Mouse (Mus musculus) T-helper 17 cell (primary cell): ENCODE data around the gene Abtb2.

ENCODE experiments used
- in situ Hi-C, 2 experiments: fragments of 300-600 bp; cut with MboI, MseI; formaldehyde crosslinking; loops; 1 replicate in 1 of 2; 2 replicates in 1 of 2; pipeline ENCODE4 v1.15.1; 2025; ENCODE audit warnings: high pct_unique_total_duplicates in 2 of 2

Gene Abtb2

DNA sequence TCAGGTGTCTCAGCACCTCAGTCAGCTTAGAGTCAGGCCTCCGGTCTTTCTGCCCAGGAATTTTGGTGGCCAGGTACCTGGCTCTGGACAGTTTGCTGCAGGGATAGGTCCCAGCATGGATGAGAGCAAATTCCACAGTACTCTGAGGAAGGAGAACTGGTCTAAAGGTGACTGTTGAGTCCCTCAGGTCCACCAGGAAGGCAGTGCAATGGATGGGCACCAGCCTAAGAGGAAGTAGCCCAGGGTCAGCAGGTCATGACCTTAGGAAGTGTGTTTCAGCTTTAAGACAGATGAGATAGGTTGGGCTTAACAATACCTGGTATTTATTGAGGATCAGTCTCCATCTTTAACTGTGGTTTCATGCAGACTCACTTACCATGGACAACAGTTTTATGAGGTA is 88.9 kb downstream of the Abtb2 start:
- in situ Hi-C loops = loop anchor here (10.0 to 25.0 kb wide), 2 partner anchors 650 to 1207 kb away; partner anchors contain the start of gene Ccdc73 (in 1 of the 2)

DNA sequence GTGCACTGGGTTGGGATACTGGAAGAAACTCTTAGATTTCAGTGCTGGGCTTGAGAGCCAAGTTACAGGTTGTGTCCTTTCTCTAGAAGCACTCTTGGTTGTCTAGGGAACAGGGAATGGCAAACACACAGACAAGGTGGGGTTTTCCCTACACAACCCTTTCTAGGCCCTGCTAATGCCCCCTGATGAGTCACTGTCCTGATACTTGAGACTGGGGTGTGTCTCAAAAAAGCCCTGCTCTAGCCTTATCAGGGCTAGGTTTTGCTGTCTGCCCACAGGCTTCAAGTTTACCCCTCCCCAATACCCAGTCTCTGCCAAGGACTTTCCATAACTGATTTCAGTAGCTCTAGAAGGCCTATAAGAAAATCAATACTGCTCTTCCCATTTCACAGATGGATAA is 89.9 kb downstream of the Abtb2 start:
- in situ Hi-C loops = loop anchor here (10.0 to 25.0 kb wide), 2 partner anchors 651 to 1206 kb away; partner anchors contain the start of gene Ccdc73 (in 1 of the 2)

DNA sequence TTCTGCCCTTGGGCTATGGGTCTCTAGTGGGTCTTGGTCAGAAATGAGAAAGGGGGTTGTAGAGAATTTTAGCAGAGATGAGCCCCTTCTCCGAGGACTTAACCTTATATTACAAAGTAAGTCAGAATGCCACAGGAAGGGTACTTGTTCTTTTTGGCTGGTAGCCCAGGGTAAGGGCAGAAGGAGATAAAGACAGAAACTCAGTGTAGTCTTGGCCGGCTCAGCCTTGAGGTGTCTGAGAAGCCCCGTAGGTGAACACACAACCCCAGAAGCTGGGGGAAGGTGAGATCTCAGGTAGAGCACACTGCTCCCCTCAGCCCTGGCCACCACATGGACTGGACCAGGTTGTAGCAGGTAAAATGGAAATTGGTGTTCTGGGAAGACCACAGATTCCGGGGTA is 93.1 kb downstream of the Abtb2 start:
- in situ Hi-C loops = loop anchor here (10.0 to 25.0 kb wide), 2 partner anchors 654 to 1203 kb away; partner anchors contain the start of gene Ccdc73 (in 1 of the 2)

DNA sequence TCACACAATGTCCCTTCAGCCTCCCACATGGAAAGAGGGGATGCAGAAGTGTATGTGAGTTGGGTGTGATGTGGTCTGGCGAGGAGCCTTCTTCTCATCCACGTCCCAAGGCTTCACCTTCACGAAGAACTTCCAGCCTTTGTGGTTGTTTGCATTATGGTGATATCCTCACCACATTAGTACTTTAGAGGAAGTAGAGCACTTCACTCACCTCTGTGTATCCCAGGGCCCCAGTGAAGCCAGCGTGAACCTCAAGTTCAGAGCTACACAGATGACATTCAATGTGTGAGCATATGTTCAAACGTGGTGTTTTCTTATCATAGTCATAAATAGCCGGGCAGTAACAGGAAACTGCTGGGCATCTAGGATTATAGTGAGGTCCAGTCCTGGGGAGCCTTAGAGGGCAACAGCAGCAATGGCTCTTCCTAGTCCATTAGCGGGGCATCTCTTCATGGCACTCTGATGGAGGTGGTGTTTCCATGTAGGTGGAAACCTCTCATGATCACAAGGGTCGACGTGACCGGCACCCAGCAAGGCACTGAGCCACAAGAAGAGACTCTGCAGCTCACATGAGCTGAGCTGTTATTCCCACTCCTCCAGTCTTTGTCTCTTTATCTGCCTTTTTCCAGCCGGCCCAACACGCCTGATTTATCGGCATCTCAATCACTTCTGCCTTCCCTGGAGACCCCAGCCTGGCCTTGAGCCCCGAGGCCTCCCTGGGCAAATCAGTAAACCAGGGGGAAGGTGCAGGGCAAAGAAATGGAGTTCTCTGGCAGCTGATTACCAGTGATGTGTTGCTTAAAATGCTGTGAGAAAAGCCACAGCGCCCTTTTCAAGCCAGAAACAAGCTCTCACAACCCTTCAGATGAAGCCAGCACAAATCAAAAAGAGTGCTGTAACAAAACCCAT is 93.8 kb downstream of the Abtb2 start:
- in situ Hi-C loops = loop anchor here (10.0 to 25.0 kb wide), 3 partner anchors 655 to 1202 kb away; partner anchors contain the start of gene Ccdc73 (in 1 of the 2)

DNA sequence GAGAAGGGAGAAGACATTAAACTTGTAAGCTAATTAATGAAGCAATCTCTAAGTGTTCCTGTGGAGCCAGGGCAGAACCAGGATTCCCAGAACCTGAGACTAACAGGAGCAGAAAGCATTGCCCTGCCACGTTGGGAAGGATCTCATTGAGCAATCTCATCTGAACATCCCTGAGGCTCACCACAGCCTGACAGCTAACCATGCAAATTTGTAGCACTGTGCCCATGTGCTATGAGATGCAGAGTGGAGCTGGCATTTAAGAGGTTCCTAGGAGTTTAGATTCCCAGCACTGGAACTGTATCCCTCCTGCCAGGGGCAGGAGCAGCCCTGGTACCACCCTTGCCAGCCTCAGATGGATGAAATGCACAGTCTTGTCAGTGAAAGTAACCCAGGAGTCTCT is 95.6 kb downstream of the Abtb2 start:
- in situ Hi-C loops = loop anchor here in 1 of 2 experiments (10.0 to 25.0 kb wide), 2 partner anchors 707 to 1201 kb away; partner anchors contain the start of gene Ccdc73

DNA sequence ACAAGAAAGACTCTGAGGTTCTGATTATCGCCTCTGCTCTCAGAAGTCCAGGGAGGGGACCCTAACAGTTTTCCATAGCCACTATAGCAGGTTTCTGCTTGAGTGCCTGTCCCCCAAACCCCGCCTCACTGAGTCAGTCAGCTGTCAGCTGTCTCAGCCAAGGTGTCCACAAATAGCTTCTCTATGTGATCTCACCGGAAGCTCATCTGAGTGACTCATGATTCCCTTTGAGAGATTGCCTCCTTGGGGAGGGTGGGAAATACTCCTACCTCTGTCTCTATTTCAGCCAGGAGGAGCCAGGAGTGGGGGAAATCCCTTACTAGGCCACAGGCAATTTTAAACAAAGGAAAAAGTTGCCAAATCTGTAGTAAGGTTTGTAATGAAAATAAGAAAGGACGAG is 96.0 kb downstream of the Abtb2 start:
- in situ Hi-C loops = loop anchor here in 1 of 2 experiments (10.0 to 25.0 kb wide), 2 partner anchors 707 to 1200 kb away; partner anchors contain the start of gene Ccdc73

DNA sequence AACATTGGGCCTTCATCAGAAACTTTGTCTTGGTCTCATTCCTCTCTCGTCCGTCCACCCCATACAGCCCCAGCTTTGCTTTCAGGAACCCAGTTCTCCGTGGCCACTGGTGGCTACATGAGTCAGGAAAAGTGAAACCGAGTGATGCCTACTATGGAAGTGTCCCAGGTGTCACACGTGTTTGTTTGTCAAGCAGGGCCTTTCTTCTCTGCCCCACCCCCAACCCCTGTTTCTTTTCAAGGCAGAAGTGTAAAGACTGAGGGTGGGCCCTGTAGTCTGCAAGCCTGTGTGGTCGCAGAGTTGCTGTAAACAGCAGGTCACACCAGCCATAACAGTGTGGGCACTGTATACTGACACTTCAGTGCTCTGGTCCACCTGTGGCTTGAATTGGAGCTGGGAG is 98.2 kb downstream of the Abtb2 start:
- in situ Hi-C loops = loop anchor here in 1 of 2 experiments (10.0 to 25.0 kb wide), 2 partner anchors 710 to 1198 kb away; partner anchors contain the start of gene Ccdc73

DNA sequence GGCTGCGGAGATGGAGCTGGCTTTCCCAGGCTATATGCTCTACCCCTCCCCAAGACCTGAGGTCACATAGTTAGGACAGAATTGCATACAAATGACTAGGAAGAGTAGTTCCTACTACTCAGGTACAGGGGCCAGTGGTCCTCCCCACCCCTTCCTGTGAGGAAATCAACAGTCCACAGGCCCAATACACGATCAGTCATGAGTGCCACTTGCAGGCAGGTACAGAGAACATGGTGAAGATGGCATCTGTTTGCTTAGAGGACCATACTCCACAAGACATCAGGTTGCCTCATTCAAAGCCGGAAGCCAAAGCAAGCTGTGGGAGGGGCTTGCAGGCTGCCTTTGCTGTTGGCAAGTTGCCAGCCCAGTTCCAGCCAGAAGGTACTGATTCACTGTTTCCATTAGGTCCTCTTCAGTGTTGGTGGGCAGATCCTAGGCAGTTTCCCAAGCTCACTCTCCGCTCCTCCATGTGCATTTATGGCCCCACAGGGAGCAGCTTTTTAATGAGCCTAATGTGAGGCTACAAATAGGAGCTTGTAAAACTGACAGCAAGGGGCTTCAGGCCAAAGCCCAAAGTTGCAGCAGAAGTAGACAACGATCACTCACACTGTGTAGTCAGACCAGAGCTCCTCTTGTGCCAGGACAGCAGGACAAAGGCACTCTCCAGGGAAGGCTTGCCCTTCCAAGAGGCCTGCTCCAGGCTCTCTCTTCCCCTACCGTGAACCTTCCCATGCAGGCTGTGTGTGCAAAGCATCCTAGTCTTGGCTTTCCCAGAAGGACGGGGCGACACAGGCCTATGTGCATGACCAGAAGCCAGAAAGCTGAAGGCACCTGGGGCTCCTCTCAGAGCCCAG is 102.1 kb downstream of the Abtb2 start:
- in situ Hi-C loops = loop anchor here in 1 of 2 experiments (10.0 to 25.0 kb wide), 2 partner anchors 713 to 1194 kb away; partner anchors contain the start of gene Ccdc73

DNA sequence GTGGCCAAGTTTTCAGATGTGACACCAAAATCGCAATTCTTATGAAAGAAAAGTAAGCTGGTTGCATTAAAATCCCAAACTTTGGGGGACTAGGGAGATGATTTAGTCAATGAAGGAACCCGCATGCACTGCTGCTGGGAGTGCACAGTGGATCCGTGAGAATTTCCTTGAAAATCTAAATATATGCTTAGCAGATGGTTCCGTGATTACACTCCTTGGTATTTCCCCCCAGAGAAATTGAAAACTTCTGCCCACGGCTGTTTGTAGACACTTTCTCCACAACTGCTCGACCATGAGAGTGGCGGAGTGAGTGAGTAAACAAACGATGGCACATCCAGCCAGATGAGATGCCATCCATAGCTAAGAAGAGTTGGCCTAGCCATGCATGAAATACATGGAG is 102.8 kb downstream of the Abtb2 start:
- in situ Hi-C loops = loop anchor here in 1 of 2 experiments (10.0 to 25.0 kb wide), 2 partner anchors 714 to 1193 kb away; partner anchors contain the start of gene Ccdc73

DNA sequence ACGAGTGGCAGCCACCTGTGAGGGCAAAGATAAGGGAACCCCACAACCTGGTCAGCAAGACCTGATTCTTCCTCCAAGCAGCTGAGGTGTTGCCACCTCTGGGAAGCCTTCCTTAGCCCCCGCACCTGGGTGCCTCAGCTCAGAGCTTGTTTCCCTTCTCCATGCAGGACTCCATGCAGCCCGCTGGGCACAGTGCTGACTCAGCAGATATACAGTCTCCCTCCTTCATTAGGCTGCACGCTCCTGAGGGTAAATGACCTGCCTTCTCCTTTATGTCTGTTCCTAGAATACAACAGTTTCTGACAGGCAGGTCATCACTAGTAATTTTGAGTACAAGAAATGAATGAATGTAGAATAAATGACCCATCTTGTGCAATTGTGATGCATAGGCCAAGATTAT is 103.5 kb downstream of the Abtb2 start:
- in situ Hi-C loops = loop anchor here in 1 of 2 experiments (10.0 to 25.0 kb wide), 2 partner anchors 715 to 1193 kb away; partner anchors contain the start of gene Ccdc73

DNA sequence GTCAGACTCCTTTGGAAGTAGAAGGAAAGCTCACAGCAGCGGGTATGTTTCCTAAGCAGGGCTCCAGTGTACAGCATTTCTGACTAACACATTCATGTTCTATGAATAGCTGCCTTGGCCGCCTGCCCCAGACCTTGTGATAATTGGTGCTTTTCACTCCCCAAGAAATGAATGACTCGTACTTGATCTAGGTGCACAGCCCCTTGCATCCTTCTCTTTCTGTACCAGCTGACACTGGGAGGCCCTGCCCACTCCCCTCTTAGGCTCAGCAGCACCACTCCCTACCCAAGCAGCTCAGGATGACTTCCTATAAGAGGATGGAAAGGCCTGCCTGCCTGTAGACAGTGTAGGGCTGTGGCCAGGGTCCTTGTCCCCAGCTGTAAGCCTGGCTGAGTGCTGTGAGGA is 104.2 kb downstream of the Abtb2 start:
- in situ Hi-C loops = loop anchor here (5.0 to 25.0 kb wide), 4 partner anchors 42 to 1192 kb away; partner anchors contain the start of gene Ccdc73 (in 1 of the 2)

DNA sequence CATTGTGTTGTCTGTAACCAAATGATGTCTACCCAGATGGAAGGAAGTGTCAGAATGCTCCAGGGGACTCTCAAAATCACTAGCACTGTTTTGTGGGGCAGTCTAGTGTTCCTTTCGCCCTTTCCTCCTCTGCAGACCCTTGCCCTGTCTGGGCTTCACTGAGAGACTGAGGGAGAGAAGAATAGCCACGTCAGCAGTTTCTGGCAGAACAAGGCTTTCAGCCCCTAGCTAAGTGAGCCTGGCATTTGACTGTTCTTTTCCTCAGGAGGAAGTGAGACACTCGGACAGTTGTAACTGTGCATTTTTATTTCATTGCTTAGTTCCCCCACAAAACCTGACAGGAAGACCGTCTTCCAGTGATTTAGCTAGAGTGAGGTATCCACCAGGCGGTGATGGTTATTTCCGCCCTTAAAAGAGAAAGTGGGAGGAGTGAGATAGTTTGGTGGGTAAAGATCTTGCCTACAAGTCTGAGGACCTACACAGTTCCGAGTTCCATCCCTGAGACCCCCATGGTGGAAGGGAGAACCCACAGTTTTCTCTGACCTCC is 106.5 kb downstream of the Abtb2 start:
- in situ Hi-C loops = loop anchor here (5.0 to 25.0 kb wide), 4 partner anchors 40 to 1190 kb away; partner anchors contain the start of gene Ccdc73 (in 1 of the 2)

DNA sequence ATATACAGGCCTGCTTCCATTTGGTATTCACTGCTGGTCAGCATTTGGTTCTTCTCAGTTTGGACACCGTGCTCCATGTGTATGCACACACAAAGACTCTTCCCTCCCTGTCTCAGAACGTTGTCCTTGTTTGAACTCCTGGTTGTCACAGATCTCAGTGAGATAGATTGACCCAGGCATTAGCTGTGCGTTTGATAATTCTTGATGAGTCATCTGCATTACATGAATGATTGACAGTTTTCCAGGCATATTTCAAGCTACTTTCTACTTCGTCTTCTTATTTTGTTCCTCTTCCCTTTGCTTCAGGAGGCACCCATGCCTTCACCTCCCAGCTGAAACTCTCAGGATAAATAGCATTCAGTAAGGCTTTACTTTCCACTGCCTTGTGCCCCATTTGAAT is 107.5 kb downstream of the Abtb2 start:
- in situ Hi-C loops = loop anchor here (5.0 to 25.0 kb wide), 4 partner anchors 39 to 1189 kb away; partner anchors contain the start of gene Ccdc73 (in 1 of the 2)

DNA sequence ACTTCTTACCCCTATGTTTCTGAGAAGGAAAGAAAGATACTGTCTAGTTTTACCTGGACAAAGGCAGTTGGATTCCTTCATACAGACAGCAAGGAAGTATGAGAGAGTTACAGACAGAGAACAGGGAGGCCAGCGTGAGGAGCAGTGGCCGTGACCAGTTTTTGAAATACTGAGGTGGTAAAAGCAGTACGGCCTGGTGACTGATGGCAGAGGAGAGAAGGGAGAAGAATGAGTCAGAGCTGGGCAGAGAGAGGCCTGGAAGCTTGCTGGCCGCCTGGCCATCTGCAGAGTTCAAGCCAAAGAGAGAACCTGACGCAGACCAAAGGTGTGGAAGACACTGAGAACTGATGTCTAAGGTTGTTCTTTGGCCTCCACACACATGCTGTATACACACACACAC is 109.3 kb downstream of the Abtb2 start:
- in situ Hi-C loops = loop anchor here (10.0 to 25.0 kb wide), 3 partner anchors 61 to 1688 kb away; no protein-coding TSS in a partner anchor

DNA sequence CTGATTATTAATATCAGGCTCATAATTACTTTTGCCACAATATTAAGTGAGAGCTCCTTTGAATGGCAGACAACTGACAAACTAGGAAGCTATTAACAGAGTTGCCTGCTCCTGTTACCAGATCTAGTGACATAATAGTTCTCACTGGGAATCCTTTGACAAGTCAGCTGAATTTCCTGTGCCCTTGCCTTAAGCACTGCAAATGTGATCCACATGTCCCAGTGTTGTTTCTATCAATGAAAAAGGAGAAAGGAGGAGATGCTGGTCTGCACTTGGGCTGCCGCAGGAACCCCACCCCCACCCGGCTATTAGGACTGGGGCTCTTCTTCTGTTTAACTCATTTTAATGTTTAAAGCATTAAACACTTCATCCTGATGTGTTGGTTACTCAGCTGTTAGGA is 110.7 kb downstream of the Abtb2 start:
- in situ Hi-C loops = loop anchor here (10.0 to 25.0 kb wide), 3 partner anchors 62 to 1690 kb away; no protein-coding TSS in a partner anchor

DNA sequence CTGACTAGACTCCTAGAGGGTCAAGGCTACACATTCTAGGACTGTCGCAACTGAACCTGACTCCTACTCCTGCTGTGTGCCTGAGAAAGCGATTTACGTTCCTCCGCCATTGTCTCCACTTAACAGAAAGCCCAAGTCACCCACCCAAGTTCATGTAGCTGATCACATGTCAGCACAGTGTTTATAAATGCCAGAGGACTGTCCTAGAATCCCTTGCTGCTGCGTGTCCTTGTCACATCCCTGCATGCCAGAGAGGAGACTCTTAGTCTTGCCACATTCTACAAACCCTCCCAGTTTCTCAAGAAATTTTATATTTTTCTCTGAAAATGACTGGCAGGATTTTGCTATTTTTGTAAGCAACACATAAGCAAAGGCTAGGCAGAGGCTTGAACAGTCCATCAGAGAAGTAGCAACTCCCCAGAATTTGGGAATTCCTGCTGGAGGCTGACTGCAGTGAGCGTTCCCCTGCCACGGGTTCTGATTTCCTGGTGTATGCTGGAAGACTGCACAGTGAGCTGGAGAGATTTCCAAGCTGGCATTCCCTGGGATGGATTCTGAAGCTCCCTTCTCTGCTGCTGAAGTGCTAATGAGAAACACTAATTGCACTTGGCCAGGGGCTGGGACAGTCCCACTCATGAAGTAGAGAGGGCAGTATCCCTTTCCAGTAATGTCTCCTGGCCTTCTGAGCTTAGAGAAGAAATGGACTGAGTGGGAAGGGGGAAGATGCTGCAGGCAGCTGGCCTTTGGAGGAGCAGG is 111.7 kb downstream of the Abtb2 start:
- in situ Hi-C loops = loop anchor here (10.0 to 25.0 kb wide), 3 partner anchors 63 to 1690 kb away; no protein-coding TSS in a partner anchor

DNA sequence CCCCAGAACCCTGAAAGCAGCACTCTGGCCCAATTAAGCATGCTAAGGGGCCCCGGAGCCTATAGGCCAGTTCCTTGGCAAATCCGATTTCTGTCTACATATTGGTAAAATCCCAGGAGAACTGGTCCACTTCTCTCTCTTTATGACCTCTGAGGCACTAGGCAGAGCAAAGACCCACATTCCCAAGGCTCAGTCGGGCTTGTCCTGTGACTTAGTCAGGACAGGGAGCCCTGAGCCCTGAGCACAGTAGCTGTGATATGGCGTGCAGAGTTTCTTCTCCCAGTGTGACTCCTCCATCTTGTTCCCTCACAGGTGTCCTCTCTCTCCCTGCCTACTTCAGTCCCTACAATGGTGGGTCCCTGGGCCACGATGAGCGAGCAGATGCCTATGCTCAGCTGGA is 112.3 kb downstream of the Abtb2 start:
- in situ Hi-C loops = loop anchor here (10.0 to 25.0 kb wide), 3 partner anchors 64 to 1691 kb away; no protein-coding TSS in a partner anchor

DNA sequence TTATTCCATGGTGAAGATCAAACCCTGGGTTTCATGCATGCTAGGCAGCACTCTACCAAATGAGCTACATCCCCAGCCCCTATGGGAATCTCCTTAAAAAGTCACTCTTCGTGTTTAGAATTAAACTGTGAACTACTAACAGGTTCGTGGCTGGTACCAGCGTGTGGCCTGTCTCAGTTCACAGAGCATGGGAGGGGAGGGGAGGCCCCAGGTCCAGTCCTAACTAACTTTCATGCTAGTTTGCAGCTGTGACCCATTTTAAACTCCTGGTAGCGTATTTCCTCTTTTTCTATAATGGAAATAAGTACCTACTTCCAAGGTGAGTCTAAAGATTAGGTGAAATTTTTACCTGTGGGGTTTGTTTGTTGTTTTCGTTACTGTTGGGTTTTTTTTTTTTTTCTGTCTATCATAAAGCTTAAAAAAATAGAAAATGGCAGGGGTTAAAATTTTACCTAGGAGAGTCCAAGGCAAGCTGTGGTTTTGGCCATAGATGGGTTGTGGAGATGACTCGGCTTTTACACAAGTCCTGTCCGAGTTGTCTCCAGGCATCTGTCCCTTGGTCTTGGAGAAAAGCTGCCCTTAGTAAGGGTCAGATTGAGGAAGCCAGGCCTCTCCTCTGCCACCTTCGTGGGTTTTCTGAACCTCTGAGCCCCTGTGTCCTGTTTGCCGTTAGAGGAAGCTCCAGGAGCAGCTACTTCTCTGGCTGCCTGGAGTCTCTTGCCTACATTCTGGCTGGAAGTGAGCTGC is 114.4 kb downstream of the Abtb2 start:
- in situ Hi-C loops = loop anchor here (10.0 to 25.0 kb wide), 3 partner anchors 593 to 1693 kb away; partner anchors contain the start of gene Them7 (in 1 of the 2)

DNA sequence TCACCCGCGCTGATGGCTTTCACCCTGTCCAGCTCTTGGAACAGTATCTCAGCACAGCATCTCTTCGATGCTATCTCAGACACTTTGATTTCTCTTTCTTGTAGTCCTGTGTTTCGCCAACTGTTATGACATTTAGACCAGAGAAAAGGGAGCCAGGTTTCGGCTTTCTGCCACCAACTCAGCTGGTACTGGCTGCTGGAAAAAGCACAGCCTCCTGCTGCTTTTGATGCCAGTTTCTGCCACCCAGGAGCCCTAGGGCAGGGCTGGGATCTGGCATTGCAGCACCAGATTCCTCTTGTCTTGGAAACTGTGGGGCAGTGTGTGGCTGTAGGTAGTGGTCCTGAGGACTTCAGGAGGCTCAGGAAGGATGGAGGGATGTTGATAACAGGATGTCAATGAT is 115.0 kb downstream of the Abtb2 start:
- in situ Hi-C loops = loop anchor here (10.0 to 25.0 kb wide), 3 partner anchors 594 to 1694 kb away; partner anchors contain the start of gene Them7 (in 1 of the 2)
